Mouse (Mus musculus) midbrain, postnatal 0 days (tissue): ENCODE measurements around the gene Stk24. TPM values are rescaled to one million over a fixed set of nuclear protein-coding genes. Genes with fewer than 3 reads are reported as not detected.

ENCODE experiments used
- ATAC-seq: fragments of 200-750 bp; cut with Nextera tagmentation; 2 replicates; pipeline ENCODE4 v1.8.0; 2017; ENCODE audit warnings: moderate number of reproducible peaks, mild to moderate bottlenecking, moderate TSS enrichment, moderate library complexity; ENCODE audit not compliant: low FRiP score
- DNase-seq: peaks from one replicate; pipeline ENCODE4 v3.0.0-alpha.2; 2015; ENCODE audit warnings: low spot score
- H3K27ac ChIP-seq: fragments of 300-500 bp; sonication (generic); 2 replicates; pipeline ENCODE4 v1.5.1; 2014; ENCODE audit warnings: low read depth, mild to moderate bottlenecking, low read length, mixed read lengths
- H3K27me3 ChIP-seq: fragments of 300-500 bp; sonication (generic); 2 replicates; pipeline ENCODE4 v1.6.1; 2014; ENCODE audit warnings: low read length, control low read depth, mixed read lengths; ENCODE audit not compliant: insufficient read depth
- H3K36me3 ChIP-seq: fragments of 300-500 bp; sonication (generic); 2 replicates; pipeline ENCODE4 v1.6.1; 2014; ENCODE audit warnings: low read length, control low read depth, mixed read lengths; ENCODE audit not compliant: insufficient read depth
- H3K4me1 ChIP-seq: fragments of 300-500 bp; sonication (generic); 2 replicates; pipeline ENCODE4 v1.6.1; 2014; ENCODE audit warnings: mild to moderate bottlenecking, control low read depth, antibody characterized with exemption, low read length, mixed read lengths; ENCODE audit not compliant: insufficient read depth
- H3K4me2 ChIP-seq: fragments of 300-500 bp; sonication (generic); 2 replicates; pipeline ENCODE4 v1.6.1; 2014; ENCODE audit warnings: low read depth, mild to moderate bottlenecking, low read length, mixed read lengths; ENCODE audit not compliant: poor library complexity, severe bottlenecking
- H3K4me3 ChIP-seq: fragments of 300-500 bp; sonication (generic); 2 replicates; pipeline ENCODE4 v1.5.1; 2014; ENCODE audit warnings: low read depth, mild to moderate bottlenecking, low read length, moderate library complexity
- H3K9ac ChIP-seq: fragments of 300-500 bp; sonication (generic); replicated peaks from 2 replicates; pipeline ENCODE4 v1.6.1; 2014; ENCODE audit warnings: mild to moderate bottlenecking, low read length, moderate library complexity, mixed read lengths; ENCODE audit not compliant: poor library complexity, severe bottlenecking
- H3K9me3 ChIP-seq: fragments of 300-500 bp; sonication (generic); 2 replicates; pipeline ENCODE4 v1.6.1; 2016; ENCODE audit warnings: low read length, control low read depth
- CTCF ChIP-seq: IDR thresholded peaks from 2 replicates; pipeline ENCODE4 v1.5.1; 2016; ENCODE audit warnings: antibody characterized with exemption, mild to moderate bottlenecking
- WGBS: fragments of 180-500 bp; shearing (Covaris S2); extraction: QIAGEN DNeasy Blood & Tissue Kit; methylation state at CpG from one replicate; pipeline ENCODE4 v1.1.7; 2014; 5-methylcytosine and 5-hydroxymethylcytosine counted together
- polyA plus RNA-seq: library from polyadenylated mRNA; unstranded; fragments of >200 nt; fragmentation: Nextera tagmentation; extraction: Ambion mirVana; gene quantifications from 2 replicates; pipeline ENCODE4 v1.2.1, GENCODE M21; 2015
- total RNA-seq: library from RNA; depleted of rRNA; stranded (reverse); fragments of >200 nt; gene quantifications from 2 replicates; pipeline ENCODE4 v1.2.3, GENCODE M21; 2014

Stk24 gene
- total and polyA plus RNA-seq, 2 experiments from 2014 or later = 12.8 to 19.5 TPM

- peaks cover 7% of the 10 kb centered on the region; the same call in 1 of the 2 replicates for H3K4me1 ChIP-seq
- 78% methylated on average over 3 of the region's 3 CpGs for WGBS
- no peak for TF ChIP-seq CTCF
- ATAC-seq = no peak
- no peak overlapping the region for H3K4me3 ChIP-seq
- H3K9me3 ChIP-seq = no peaks in the 10 kb centered on the region
- no peak for DNase-seq
- no peak overlapping the region for H3K4me2 ChIP-seq
- no peak overlapping the region for H3K9ac ChIP-seq
- no peak overlapping the region for H3K27ac ChIP-seq
- no peaks in the 10 kb centered on the region for H3K36me3 ChIP-seq
- H3K27me3 ChIP-seq = no peaks in the 10 kb centered on the region
Observed at GRCm38 (mm10) chr14:121317312-121317671, 62.5 kb downstream of the Stk24 start.

- TF ChIP-seq CTCF = no peak
- Histone ChIP-seq H3K27ac (no peak overlapping the region), H3K4me2 (no peak overlapping the region), H3K9ac (no peak overlapping the region), H3K36me3 (no peaks in the 10 kb centered on the region), H3K4me1 (peaks cover 7% of the 10 kb centered on the region; the same call in 1 of the 2 replicates), H3K9me3 (no peaks in the 10 kb centered on the region), H3K4me3 (no peak overlapping the region), H3K27me3 (no peaks in the 10 kb centered on the region)
- ATAC-seq (no peak), DNase-seq (peak; percentile 29)
- WGBS = 62% methylated on average over 13 of the region's 13 CpGs
Observed at GRCm38 (mm10) chr14:121316631-121317311, 63.0 kb downstream of the Stk24 start.

DNA sequence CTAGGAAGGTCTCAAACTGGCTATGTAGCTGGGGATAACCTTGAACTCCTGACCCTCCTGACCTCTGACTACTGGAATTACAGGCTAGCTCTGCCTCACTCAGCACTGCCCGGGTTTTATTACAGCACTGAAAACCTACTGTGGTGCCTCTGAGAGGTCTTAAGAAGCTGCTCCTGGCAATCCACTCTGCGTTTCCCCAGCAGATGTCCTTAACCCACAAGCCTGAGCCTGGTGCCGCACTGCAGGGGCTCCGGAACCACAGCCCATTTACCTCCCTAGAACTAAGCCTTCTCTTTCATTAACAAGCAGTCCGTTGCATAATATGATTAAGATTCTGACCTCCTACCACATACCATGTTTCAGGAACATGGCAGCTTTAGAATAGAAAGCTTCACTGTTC lies 63.7 kb downstream of the Stk24 start:
- Histone ChIP-seq H3K27me3 (no peaks in the 10 kb centered on the region), H3K4me2 (no peak overlapping the region), H3K27ac (no peak overlapping the region), H3K4me3 (no peak overlapping the region), H3K9ac (no peak overlapping the region), H3K4me1 (peaks cover 7% of the 10 kb centered on the region; the same call in 1 of the 2 replicates), H3K36me3 (no peaks in the 10 kb centered on the region), H3K9me3 (no peaks in the 10 kb centered on the region)
- 42% methylated on average over 5 of the region's 5 CpGs for WGBS
- DNase-seq (no peak), ATAC-seq (no peak)
- no peak for TF ChIP-seq CTCF

GRCm38 (mm10) chr14:121314934-121315333 lies 64.9 kb downstream of the Stk24 start:
- ATAC-seq (0 out of 2 replicates have a peak, but pooled peaks have one; percentile 27), DNase-seq (no peak)

GRCm38 (mm10) chr14:121313283-121313682 lies 66.5 kb downstream of the Stk24 start:
- 95% methylated on average over 10 of the region's 10 CpGs for WGBS
- H3K27ac ChIP-seq = no peak overlapping the region
- no peaks in the 10 kb centered on the region for H3K36me3 ChIP-seq
- no peak overlapping the region for H3K9ac ChIP-seq
- no peak overlapping the region for H3K4me3 ChIP-seq
- DNase-seq = no peak
- ATAC-seq = no peak
- no peaks in the 10 kb centered on the region for H3K27me3 ChIP-seq
- no peak overlapping the region for H3K4me2 ChIP-seq
- H3K4me1 ChIP-seq = peaks cover 7% of the 10 kb centered on the region; the same call in 1 of the 2 replicates
- TF ChIP-seq CTCF = no peak
- H3K9me3 ChIP-seq = no peaks in the 10 kb centered on the region

More at GRCm38 (mm10) chr14:121314934-121315333, 64.9 kb downstream of the Stk24 start:
- H3K27me3 ChIP-seq = no peaks in the 10 kb centered on the region
- no peak overlapping the region for H3K4me3 ChIP-seq
- no peaks in the 10 kb centered on the region for H3K36me3 ChIP-seq
- peaks cover 7% of the 10 kb centered on the region; the same call in 1 of the 2 replicates for H3K4me1 ChIP-seq
- H3K9me3 ChIP-seq = no peaks in the 10 kb centered on the region
- 73% methylated on average over 3 of the region's 3 CpGs for WGBS
- TF ChIP-seq CTCF = no peak
- H3K27ac ChIP-seq = no peak overlapping the region
- no peak overlapping the region for H3K9ac ChIP-seq
- no peak overlapping the region for H3K4me2 ChIP-seq

DNA sequence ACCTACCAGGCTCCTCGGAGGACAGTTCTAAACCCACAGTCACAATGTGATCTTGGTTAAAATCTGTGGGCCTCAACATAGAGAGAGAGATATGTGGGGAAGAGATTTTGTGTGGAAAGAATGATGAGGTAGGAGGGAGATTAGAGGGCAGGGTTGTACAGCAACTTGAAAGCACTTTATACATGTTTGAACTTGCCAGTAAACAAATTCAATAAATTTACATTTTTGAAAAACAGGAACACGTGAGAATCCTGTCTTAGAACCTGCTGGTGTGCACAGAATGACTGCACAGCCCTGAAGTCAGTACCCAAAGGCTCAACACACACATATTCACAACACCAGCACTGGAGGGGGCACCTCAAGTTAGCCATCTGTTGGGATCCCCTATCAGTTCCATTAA lies 68.7 kb downstream of the Stk24 start:
- H3K9ac ChIP-seq = no peak overlapping the region
- peaks cover 7% of the 10 kb centered on the region; the same call in 1 of the 2 replicates for H3K4me1 ChIP-seq
- no peak overlapping the region for H3K4me2 ChIP-seq
- H3K36me3 ChIP-seq = no peaks in the 10 kb centered on the region
- H3K27ac ChIP-seq = no peak overlapping the region
- H3K4me3 ChIP-seq = no peak overlapping the region
- TF ChIP-seq CTCF = no peak
- ATAC-seq = no peak
- DNase-seq = no peak
- H3K27me3 ChIP-seq = no peaks in the 10 kb centered on the region
- WGBS = 90% methylated on average over 2 of the region's 2 CpGs
- no peaks in the 10 kb centered on the region for H3K9me3 ChIP-seq
